Mouse (Mus musculus) G1E (cell line): Measurements from ENCODE around the gene Zfp408.

Experiments
- CTCF ChIP-seq: IDR thresholded peaks from 2 replicates; pipeline ENCODE4 v1.5.1; 2012; ENCODE audit warnings: low read depth, low read length, inconsistent platforms, mixed read lengths
- GATA1 ChIP-seq: IDR thresholded peaks from 2 replicates; pipeline ENCODE4 v1.6.1; 2012; ENCODE audit warnings: borderline replicate concordance, low read length, inconsistent platforms, mixed read lengths
- POLR2AphosphoS5 ChIP-seq: IDR thresholded peaks from 2 replicates; pipeline ENCODE4 v1.6.1; 2012; ENCODE audit warnings: low read depth, low read length, inconsistent platforms; ENCODE audit not compliant: insufficient replicate concordance
- TAL1 ChIP-seq: conservative IDR thresholded peaks from 2 replicates; pipeline ENCODE4 v1.6.1; 2012; ENCODE audit warnings: low read depth, low read length, inconsistent platforms, mixed read lengths

DNA sequence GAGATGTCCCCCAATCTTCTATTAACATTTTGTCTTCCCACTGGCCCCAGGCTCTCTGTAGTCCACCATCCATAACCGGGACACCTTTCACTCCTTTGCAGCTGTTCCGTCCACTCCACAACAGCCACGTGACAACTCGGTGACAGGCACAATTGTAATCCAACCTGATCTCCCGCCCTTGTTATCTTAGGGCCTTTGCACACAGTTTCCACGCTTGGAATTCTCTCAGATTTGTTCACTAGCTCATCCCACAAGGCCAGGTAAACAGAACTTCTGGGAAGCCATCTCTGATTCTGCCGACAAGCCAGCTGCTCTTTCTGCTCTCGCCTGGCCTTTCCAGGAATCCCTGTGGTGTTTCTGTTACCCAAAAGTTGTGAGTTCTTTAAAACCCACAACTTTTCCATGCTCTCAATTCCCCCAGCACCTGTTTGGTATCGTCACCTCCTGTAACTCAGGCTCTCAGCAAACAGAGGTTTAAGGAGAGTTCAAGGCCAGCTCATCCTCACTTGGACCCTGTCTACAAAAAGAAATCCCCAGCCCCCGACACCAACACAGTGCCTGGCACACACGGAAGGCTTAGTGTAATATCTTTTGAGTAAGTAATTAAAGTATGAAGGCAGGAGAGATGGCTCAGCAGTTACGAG lies 16.1 kb downstream of the Zfp408 start:
- no peak for TF ChIP-seq GATA1
- no peak for TF ChIP-seq CTCF
- TF ChIP-seq TAL1, result no peak
- no peak for TF ChIP-seq POLR2AphosphoS5
